Mouse (Mus musculus) intestine, postnatal 0 days (tissue): ENCODE measurements around the gene Creb3l2. TPM values are rescaled to one million over a fixed set of nuclear protein-coding genes. Genes with fewer than 3 reads are reported as not detected.
"Not testable (repeated sequence)": the region's sequence is repeated elsewhere in the genome, so short reads cannot be mapped to it uniquely, and the experiment has no call there.

Source experiments
- ATAC-seq: fragments of 200-750 bp; cut with Nextera tagmentation; 2 replicates; pipeline ENCODE4 v1.8.0; 2017; ENCODE audit warnings: mild to moderate bottlenecking, moderate TSS enrichment, moderate library complexity
- H3K27ac ChIP-seq: fragments of 300-500 bp; sonication (generic); 2 replicates; pipeline ENCODE4 v1.5.1; 2014; ENCODE audit warnings: mild to moderate bottlenecking, low read depth, low read length, moderate library complexity
- H3K27me3 ChIP-seq: fragments of 300-500 bp; sonication (generic); replicated peaks from 2 replicates; pipeline ENCODE4 v1.6.1; 2014; ENCODE audit warnings: low read length, mixed read lengths; ENCODE audit not compliant: control insufficient read depth, insufficient read depth
- H3K36me3 ChIP-seq: fragments of 300-500 bp; sonication (generic); 2 replicates; pipeline ENCODE4 v1.6.1; 2014; ENCODE audit warnings: mild to moderate bottlenecking, moderate library complexity; ENCODE audit not compliant: control insufficient read depth, insufficient read depth
- H3K4me1 ChIP-seq: fragments of 300-500 bp; sonication (generic); replicated peaks from 2 replicates; pipeline ENCODE4 v1.6.1; 2014; ENCODE audit warnings: antibody characterized with exemption, low read length, mixed read lengths; ENCODE audit not compliant: control insufficient read depth, insufficient read depth
- H3K4me2 ChIP-seq: fragments of 300-500 bp; sonication (generic); replicated peaks from 2 replicates; pipeline ENCODE4 v1.6.1; 2014; ENCODE audit warnings: low read depth, mild to moderate bottlenecking, moderate library complexity
- H3K4me3 ChIP-seq: fragments of 300-500 bp; sonication (generic); 2 replicates; pipeline ENCODE4 v1.5.1; 2014; ENCODE audit warnings: low read depth, low read length
- H3K9ac ChIP-seq: fragments of 300-500 bp; sonication (generic); 2 replicates; pipeline ENCODE4 v1.6.1; 2014; ENCODE audit warnings: mild to moderate bottlenecking, low read depth, low read length
- H3K9me3 ChIP-seq: fragments of 300-500 bp; sonication (generic); 2 replicates; pipeline ENCODE4 v1.6.1; 2016; ENCODE audit warnings: mixed run types; ENCODE audit not compliant: control insufficient read depth
- CTCF ChIP-seq: sonication (generic); IDR thresholded peaks from 2 replicates; pipeline ENCODE4 v1.5.1; 2016; ENCODE audit warnings: low read depth, mild to moderate bottlenecking, control low read depth, antibody characterized with exemption, moderate library complexity
- WGBS: fragments of 180-500 bp; shearing (Covaris S2); extraction: QIAGEN DNeasy Blood & Tissue Kit; methylation state at CpG from one replicate; pipeline ENCODE4 v1.1.7; 2014; 5-methylcytosine and 5-hydroxymethylcytosine counted together
- polyA plus RNA-seq: library from polyadenylated mRNA; unstranded; fragments of >200 nt; fragmentation: Nextera tagmentation; extraction: Ambion mirVana; gene quantifications from 2 replicates; pipeline ENCODE4 v1.2.1, GENCODE M21; 2015

The Creb3l2 gene
- polyA plus RNA-seq, 1 experiment from 2014 or later, result 10.0 TPM

DNA sequence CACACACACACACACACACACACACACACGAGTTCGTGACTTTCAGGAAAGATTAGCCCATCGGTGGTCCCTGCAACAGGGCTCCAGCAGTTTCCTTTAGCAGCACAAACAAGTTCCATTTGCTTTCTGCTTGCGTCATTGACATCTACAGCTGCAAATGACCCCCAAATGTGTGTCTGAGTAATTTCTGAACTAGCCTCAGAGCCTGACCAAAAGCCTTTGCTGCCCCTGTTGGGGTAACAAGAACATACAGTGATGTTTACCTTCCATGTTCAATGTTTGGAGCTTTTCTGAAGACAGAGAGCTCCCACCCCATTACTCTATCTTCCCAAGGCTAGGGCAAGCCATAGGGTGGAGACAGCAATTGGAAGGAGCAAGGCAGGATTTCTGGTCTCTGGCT is 54.7 kb downstream of the Creb3l2 start:
- no peak for TF ChIP-seq CTCF
- 85% methylated on average over 4 of the region's 4 CpGs for WGBS
- Histone ChIP-seq H3K4me1 (peaks cover 3% of the 10 kb centered on the region; the same call in 1 of the 2 replicates), H3K4me2 (no peak overlapping the region), H3K27me3 (no peaks in the 10 kb centered on the region), H3K27ac (no peak overlapping the region), H3K4me3 (no peak overlapping the region), H3K9ac (no peak overlapping the region), H3K9me3 (no peaks in the 10 kb centered on the region), H3K36me3 (no peaks in the 10 kb centered on the region)
- ATAC-seq, result no peak

DNA sequence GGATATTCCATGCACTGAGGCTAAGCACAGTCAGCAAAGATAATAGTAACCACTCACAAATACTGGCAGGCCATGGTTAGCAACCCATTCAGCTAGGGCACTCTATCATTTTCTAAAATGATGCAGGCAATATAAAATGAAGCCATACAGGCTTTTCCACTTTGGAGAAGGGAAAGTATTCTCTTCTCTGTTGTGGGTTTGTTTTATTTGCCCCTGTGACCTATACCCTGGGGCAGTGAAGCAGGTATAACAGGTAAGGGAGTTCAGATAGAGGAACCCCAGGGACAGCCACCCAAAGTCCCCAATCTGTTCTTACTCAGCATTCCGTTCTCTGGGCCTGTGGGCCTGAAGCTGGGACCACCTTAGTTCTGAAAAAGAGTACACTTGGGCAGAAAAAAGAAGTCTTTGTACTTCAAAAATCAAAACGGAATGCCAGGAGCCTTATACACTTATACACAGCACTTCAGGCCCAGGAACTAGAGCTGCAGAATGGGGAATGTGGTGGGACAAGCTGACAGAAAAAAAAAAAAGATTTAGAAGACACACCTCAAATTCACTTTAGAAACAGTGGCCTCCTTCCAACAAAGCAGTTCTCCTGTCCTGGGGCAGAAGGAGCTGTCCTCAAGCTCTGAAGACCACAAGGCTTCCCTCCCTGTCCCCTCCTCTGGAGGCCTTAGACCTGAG is 56.2 kb downstream of the Creb3l2 start:
- H3K36me3 ChIP-seq, result no peaks in the 10 kb centered on the region
- no peak overlapping the region for H3K27ac ChIP-seq
- ATAC-seq, result no peak
- no peak overlapping the region for H3K9ac ChIP-seq
- WGBS, result 76% methylated on average over 2 of the region's 2 CpGs
- no peak overlapping the region for H3K4me3 ChIP-seq
- peaks cover 3% of the 10 kb centered on the region; the same call in 1 of the 2 replicates for H3K4me1 ChIP-seq
- TF ChIP-seq CTCF, result no peak
- H3K27me3 ChIP-seq, result no peaks in the 10 kb centered on the region
- H3K9me3 ChIP-seq, result no peaks in the 10 kb centered on the region
- H3K4me2 ChIP-seq, result no peak overlapping the region

DNA sequence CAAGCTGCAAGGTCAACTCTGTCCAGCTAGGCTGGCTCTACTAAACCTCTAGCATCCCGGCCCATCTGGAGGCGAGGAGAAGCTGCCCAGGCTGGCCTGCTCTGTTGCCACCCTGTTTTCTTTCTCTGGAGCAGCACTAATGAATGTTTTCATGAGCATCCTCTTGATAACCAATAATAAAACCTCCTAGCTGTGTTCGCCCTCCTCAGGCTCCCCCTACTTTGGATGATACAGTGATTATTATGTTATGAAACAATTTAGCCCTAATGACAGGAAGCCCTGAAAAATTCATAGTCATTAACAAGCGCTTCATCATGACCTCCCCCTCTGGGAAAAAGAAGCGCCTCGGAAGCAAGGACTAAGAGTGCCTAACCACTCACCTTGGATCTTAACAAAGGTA is 59.2 kb downstream of the Creb3l2 start:
- Histone ChIP-seq H3K9ac (no peak overlapping the region), H3K27me3 (no peaks in the 10 kb centered on the region), H3K27ac (no peak overlapping the region), H3K36me3 (peaks cover 10% of the 10 kb centered on the region; the same call in 1 of the 2 replicates), H3K4me1 (no peaks in the 10 kb centered on the region), H3K4me3 (no peak overlapping the region), H3K9me3 (no peaks in the 10 kb centered on the region), H3K4me2 (no peak overlapping the region)
- WGBS, result 89% methylated on average over 6 of the region's 6 CpGs
- no peak for TF ChIP-seq CTCF
- no peak for ATAC-seq

DNA sequence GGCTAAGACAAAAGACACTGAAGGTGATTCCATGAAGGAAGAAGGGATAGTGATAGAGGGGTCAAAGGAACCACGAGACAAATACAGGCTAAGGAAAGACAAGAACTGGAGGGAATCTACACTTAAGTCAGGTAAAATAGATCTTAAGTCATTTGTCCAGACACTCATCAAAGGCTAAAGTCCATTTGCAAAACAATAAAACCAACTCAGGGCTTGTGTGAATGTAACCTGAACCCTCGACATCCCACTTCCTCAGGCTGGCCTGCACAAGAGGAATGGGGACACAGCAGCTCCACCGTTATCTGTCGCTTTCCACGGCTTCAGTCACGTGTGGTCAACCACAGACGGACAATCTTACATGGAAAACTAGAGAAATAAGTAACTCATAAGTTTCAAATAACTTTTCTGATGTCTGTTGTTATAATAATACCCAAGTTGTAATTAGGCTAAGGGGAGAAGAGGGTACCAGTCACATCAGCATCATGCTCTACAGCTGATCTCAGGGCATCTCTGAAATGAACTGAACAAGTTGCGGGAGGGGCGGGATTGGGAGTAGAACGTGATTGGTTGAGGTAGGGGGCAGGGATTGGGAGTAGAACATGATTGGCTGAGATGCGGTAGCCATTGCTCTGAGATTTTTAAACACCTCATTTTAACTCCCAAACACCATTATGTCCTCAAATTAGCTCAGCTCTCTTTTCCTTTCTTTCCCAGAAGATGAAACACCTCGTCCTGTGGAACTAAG is 63.9 kb downstream of the Creb3l2 start:
- no peak overlapping the region for H3K4me2 ChIP-seq
- H3K9me3 ChIP-seq, result no peaks in the 10 kb centered on the region
- no peak for ATAC-seq
- H3K4me1 ChIP-seq, result no peaks in the 10 kb centered on the region
- no peaks in the 10 kb centered on the region for H3K27me3 ChIP-seq
- TF ChIP-seq CTCF, result no peak
- 71% methylated on average over 12 of the region's 12 CpGs for WGBS
- H3K27ac ChIP-seq, result no peak overlapping the region
- H3K4me3 ChIP-seq, result no peak overlapping the region
- H3K36me3 ChIP-seq, result peaks cover 10% of the 10 kb centered on the region; the same call in 1 of the 2 replicates
- H3K9ac ChIP-seq, result no peak overlapping the region

DNA sequence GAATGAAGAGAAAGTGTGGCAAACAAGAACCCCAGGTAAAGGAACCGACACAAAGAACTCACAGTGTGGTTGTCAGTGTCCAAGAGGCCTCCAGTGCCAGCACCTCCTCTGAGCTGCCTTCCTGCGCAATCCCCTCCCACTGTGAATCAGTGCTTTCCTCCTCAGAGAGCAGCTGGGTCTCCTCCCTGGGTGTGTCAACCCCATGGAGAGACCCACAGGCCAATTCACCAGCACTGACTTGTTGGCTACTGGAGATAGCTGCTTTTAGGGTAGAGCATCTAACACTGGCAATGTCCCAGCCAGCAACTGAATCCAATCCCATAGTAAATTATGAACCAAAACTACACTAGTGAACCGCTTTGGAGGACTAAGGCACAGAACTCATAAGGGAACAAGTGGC is 64.6 kb downstream of the Creb3l2 start:
- H3K4me2 ChIP-seq, ATAC-seq, H3K27ac ChIP-seq, H3K4me1 ChIP-seq, H3K4me3 ChIP-seq, H3K27me3 ChIP-seq, H3K9ac ChIP-seq, H3K9me3 ChIP-seq: not testable (repeated sequence)
- peaks cover 10% of the 10 kb centered on the region; the same call in 1 of the 2 replicates for H3K36me3 ChIP-seq
- 83% methylated on average over 3 of the region's 3 CpGs for WGBS

DNA sequence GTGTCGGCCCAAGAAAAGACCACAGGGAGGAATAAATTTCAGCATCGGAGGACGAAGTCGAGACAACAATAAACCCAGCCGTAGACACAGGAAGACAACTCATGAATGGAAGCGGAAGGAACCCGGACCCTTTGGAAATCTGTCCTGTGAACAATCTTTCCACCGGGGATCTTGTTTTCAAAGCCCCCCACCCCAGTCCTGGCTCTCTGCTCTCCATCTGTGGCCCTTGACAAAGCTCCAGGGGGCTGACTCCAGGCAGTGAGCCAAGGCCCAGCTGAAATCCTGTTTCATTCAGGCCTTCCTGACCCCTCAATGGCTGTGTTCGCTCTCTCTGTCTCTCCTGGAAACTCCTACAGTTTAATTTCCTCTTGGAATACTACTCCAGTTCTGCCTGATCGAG is 66.5 kb downstream of the Creb3l2 start:
- H3K9ac ChIP-seq, result no peak overlapping the region
- H3K4me2 ChIP-seq, result no peak overlapping the region
- no peaks in the 10 kb centered on the region for H3K4me1 ChIP-seq
- peaks cover 10% of the 10 kb centered on the region; the same call in 1 of the 2 replicates for H3K36me3 ChIP-seq
- WGBS, result 80% methylated on average over 10 of the region's 10 CpGs
- H3K27ac ChIP-seq, result no peak overlapping the region
- no peaks in the 10 kb centered on the region for H3K27me3 ChIP-seq
- H3K9me3 ChIP-seq, result no peaks in the 10 kb centered on the region
- no peak overlapping the region for H3K4me3 ChIP-seq
- no peak for ATAC-seq
- TF ChIP-seq CTCF, result no peak
